Mouse (Mus musculus) megakaryocyte, embryonic 14.5 days (primary cell): ENCODE results near the gene Copz1. TPM values are rescaled to one million over a fixed set of nuclear protein-coding genes. Genes with fewer than 3 reads are reported as not detected.
"Not testable (repeated sequence)": the region's sequence is repeated elsewhere in the genome, so short reads cannot be mapped to it uniquely, and the experiment has no call there.

Source experiments
- H3K27me3 ChIP-seq: replicated peaks from 2 replicates; pipeline ENCODE3; 2012; ENCODE audit warnings: inconsistent platforms
- H3K36me3 ChIP-seq: replicated peaks from 2 replicates; pipeline ENCODE3; 2012; ENCODE audit warnings: low read length, inconsistent platforms, mixed read lengths
- H3K4me1 ChIP-seq: 2 replicates; pipeline ENCODE4 v1.6.1; 2012; ENCODE audit warnings: inconsistent platforms
- H3K4me3 ChIP-seq: replicated peaks from 2 replicates; pipeline ENCODE3; 2012; ENCODE audit warnings: moderate library complexity, mild to moderate bottlenecking, inconsistent platforms
- H3K9me3 ChIP-seq: 2 replicates; pipeline ENCODE4 v1.6.1; 2012; ENCODE audit warnings: inconsistent platforms
- FLI1 ChIP-seq: IDR thresholded peaks from 2 replicates; pipeline ENCODE4 v1.6.1; 2012; ENCODE audit warnings: low read length, inconsistent platforms, mixed read lengths
- GATA1 ChIP-seq: IDR thresholded peaks from 3 replicates; pipeline ENCODE4 v1.6.1; 2012; ENCODE audit warnings: mixed read lengths, low read length, inconsistent platforms, borderline replicate concordance
- polyA plus RNA-seq: library from polyadenylated mRNA; stranded (reverse); fragments of >175 nt; gene quantifications from 2 replicates; pipeline ENCODE4 v1.2.3, GENCODE M21; 2012; ENCODE audit warnings: low replicate concordance; ENCODE audit not compliant: insufficient read depth

The Copz1 gene
- 33.2 and 56.2 TPM in 2 replicates for polyA plus RNA-seq

- no peaks in the 10 kb centered on the region for H3K27me3 ChIP-seq
- peaks cover 71% of the 10 kb centered on the region for H3K4me1 ChIP-seq
- peak within 1 kb of the TSS; percentile 96 for H3K4me3 ChIP-seq
- H3K36me3 ChIP-seq: peaks cover 15% of the 10 kb centered on the region
- TF ChIP-seq GATA1: no peak
- no peak for TF ChIP-seq FLI1
- no peaks in the 10 kb centered on the region for H3K9me3 ChIP-seq
Observed at GRCm38 (mm10) chr15:103272419-103273279, at the start of gene Copz1. Copz1 (plus strand) TSS chr15:103272714.

DNA sequence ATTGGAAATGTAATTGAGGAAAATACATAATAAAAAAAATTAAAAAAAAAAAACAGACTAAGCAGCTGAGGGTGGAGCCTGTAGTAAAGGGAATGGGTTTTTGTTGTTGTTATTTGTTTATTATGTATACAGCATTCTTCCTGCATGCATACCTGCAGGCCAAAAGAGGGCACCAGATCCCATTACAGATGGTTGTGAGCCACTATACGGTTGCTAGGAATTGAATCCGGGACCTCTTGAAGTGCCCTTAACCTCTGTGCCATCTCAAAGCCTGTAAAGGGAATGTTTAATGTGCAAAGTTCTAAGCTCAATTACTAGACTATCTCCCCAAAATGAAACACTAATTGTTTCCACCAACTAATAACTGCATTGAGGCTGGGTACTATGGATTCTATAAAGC is 48.4 kb upstream of the Copz1 start:
- H3K36me3 ChIP-seq: peaks cover 17% of the 10 kb centered on the region
- H3K4me1 ChIP-seq: peaks cover 41% of the 10 kb centered on the region
- no peaks in the 10 kb centered on the region for H3K9me3 ChIP-seq
- no peak overlapping the region for H3K4me3 ChIP-seq
- no peak for TF ChIP-seq FLI1
- no peak for TF ChIP-seq GATA1
- no peaks in the 10 kb centered on the region for H3K27me3 ChIP-seq

GRCm38 (mm10) chr15:103227022-103227421 is 45.5 kb upstream of the Copz1 start:
- TF ChIP-seq FLI1 (no peak), GATA1 (no peak)
- Histone ChIP-seq H3K36me3 (peaks cover 12% of the 10 kb centered on the region), H3K27me3 (no peaks in the 10 kb centered on the region), H3K4me3 (no peak overlapping the region), H3K9me3 (no peaks in the 10 kb centered on the region), H3K4me1 (peaks cover 36% of the 10 kb centered on the region)

GRCm38 (mm10) chr15:103227572-103227971 is 44.9 kb upstream of the Copz1 start:
- Histone ChIP-seq H3K27me3 (no peaks in the 10 kb centered on the region), H3K9me3 (no peaks in the 10 kb centered on the region), H3K36me3 (peaks cover 13% of the 10 kb centered on the region), H3K4me1 (peaks cover 40% of the 10 kb centered on the region), H3K4me3 (no peak overlapping the region)
- TF ChIP-seq GATA1 (no peak), FLI1 (no peak)

DNA sequence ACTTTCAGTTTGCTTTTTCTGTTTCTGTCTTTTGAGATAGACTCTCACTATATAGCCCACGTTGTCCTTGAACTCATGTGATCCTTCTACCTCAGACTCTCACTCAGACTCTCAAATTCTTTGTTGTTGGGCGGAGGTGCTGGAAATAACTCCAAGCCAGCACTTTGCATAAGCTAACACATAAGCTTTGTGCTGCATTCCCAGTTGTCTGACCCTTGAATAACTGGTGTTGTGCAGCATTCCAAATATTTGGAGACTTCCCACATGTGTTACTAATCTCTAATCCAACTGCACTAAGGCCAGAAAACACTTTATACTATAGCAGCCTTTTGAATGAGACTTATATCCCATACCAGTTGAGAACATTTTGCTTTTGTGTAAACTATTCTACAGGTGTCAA is 43.6 kb upstream of the Copz1 start:
- no peak overlapping the region for H3K4me3 ChIP-seq
- TF ChIP-seq GATA1 (no peak), FLI1 (no peak)
- H3K9me3 ChIP-seq: no peaks in the 10 kb centered on the region
- peaks cover 35% of the 10 kb centered on the region; the same call in 1 of the 2 replicates for H3K4me1 ChIP-seq
- peaks cover 17% of the 10 kb centered on the region for H3K36me3 ChIP-seq
- no peaks in the 10 kb centered on the region for H3K27me3 ChIP-seq

GRCm38 (mm10) chr15:103233119-103233518 is 39.4 kb upstream of the Copz1 start:
- Histone ChIP-seq H3K27me3 (no peaks in the 10 kb centered on the region), H3K36me3 (peaks cover 24% of the 10 kb centered on the region), H3K4me1 (peaks cover 44% of the 10 kb centered on the region), H3K4me3 (no peak overlapping the region), H3K9me3 (no peaks in the 10 kb centered on the region)
- no peak for TF ChIP-seq GATA1
- TF ChIP-seq FLI1: no peak

GRCm38 (mm10) chr15:103237295-103237694 is 35.2 kb upstream of the Copz1 start:
- Histone ChIP-seq H3K9me3 (no peaks in the 10 kb centered on the region), H3K4me3 (peak overlapping the region; percentile 69), H3K36me3 (peaks cover 36% of the 10 kb centered on the region), H3K27me3 (no peaks in the 10 kb centered on the region), H3K4me1 (peaks cover 34% of the 10 kb centered on the region)
- TF ChIP-seq FLI1: no peak
- TF ChIP-seq GATA1: no peak

DNA sequence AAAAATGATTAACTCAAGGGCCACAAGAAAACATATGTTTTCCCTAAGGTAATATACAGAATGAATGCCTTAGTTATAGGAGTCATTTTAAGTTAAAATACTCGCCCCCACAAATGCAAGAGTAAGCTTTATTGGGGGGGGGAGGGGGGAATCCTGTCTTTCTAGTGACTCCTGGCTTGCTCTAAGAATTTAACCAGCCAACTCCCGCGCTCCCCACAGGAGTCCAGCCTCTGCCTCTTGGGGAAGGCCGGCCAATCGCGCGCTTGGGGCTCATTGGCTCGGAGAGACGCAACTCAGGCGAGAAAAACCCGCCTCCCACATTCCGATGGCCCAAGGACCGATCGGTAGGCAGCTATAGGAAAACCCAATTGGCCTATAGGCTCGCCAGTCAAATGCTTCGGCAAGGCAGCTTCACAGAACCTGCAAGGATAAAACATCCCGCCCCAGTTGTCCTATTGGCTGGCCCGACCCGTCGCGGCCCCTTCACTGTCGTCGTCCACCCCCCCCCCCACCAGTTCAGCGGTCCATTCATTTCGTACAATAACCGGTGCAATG is 33.3 kb upstream of the Copz1 start:
- TF ChIP-seq GATA1: no peak
- no peak for TF ChIP-seq FLI1
- H3K36me3 ChIP-seq: peaks cover 49% of the 10 kb centered on the region
- H3K9me3 ChIP-seq: no peaks in the 10 kb centered on the region

DNA sequence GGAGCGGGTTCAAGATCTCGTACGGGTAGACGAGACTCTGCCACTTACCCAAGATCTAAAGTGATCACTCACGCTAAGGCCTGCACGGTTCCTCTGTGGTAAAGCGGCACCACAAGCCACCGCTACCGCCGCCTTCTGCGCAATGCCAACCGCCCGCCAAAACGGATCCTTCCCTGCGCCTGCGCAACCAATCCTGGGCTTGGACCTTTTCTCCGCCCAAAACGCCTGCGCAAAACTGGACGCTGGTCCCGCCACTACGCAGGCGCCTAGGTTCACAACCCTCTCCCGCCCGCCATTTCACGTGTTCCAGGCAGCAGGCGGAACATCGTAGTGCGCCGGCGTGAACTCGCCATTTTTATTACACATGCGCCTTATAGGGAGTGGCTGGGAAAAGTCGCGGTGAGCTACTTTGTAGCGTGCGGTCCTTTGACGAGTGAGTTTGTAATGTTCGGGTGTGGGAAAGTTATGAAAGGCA is 32.8 kb upstream of the Copz1 start, which contains the start of gene Cbx5:
Cbx5 (minus strand) TSS at position 132 of the 475 bp plus-strand sequence.
- no peaks in the 10 kb centered on the region for H3K27me3 ChIP-seq
- peak within 1 kb of the TSS; percentile 98 for H3K4me3 ChIP-seq
- H3K36me3 ChIP-seq: peaks cover 46% of the 10 kb centered on the region
- no peak for TF ChIP-seq FLI1
- TF ChIP-seq GATA1: no peak
- H3K4me1 ChIP-seq: peaks cover 39% of the 10 kb centered on the region
- no peaks in the 10 kb centered on the region for H3K9me3 ChIP-seq

More for the DNA sequence above, 33.3 kb upstream of the Copz1 start:
- Histone ChIP-seq H3K4me3 (peak overlapping the region; percentile 98), H3K4me1 (peaks cover 39% of the 10 kb centered on the region), H3K27me3 (no peaks in the 10 kb centered on the region)

DNA sequence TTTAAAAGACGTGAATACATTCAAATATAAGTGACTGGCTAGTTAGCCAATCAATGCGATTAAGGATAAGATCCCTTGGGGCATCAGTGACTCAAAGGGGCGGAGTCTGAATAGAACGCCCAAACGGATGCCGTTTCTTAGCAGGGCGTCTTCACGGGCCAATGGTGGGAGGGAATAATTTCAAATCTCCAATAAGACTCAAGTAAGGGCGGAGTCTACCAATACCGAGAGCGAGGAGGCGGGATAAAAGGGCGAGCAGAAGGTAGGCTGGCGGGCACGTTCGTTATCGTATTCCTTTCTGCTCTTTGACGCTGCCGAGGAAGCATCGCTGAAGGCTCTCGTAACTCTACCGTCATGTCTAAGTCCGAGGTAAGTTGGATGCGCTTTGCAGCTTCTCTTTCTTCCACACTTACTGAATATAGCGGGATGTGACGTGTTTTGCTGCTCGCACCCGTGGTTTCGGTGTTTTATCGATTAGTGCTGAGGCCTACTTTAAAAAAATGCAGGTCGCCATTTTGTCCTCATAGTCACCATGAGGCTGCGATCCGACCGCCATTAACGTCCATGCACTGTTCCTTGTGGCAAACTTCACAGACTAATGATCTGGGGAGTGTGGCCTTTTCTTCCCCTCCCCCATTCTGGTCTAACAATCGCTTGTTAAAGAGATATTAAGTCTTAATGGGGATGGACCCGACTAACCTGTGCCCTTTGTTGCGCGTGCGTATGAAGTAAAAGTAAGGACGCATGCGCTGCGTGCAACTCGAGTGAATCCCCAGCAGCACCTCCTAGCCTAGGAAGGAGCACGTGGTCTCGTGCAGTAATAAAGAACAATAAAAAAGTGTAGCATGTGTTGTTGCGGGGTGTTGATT is 32.1 kb upstream of the Copz1 start, which contains the start of gene Hnrnpa1:
Hnrnpa1 (plus strand) TSS at position 273 of the 869 bp plus-strand sequence.
- no peaks in the 10 kb centered on the region for H3K9me3 ChIP-seq
- peaks cover 46% of the 10 kb centered on the region for H3K36me3 ChIP-seq
- no peak for TF ChIP-seq FLI1
- no peak for TF ChIP-seq GATA1
- peak within 1 kb of the TSS; percentile 98 for H3K4me3 ChIP-seq
- no peaks in the 10 kb centered on the region for H3K27me3 ChIP-seq
- H3K4me1 ChIP-seq: peaks cover 44% of the 10 kb centered on the region

GRCm38 (mm10) chr15:103241071-103242018 is 31.2 kb upstream of the Copz1 start:
- peak overlapping the region; percentile 98 for H3K4me3 ChIP-seq
- peaks cover 48% of the 10 kb centered on the region for H3K36me3 ChIP-seq
- peaks cover 44% of the 10 kb centered on the region for H3K4me1 ChIP-seq
- not testable (repeated sequence) for H3K27me3 ChIP-seq, H3K9me3 ChIP-seq
